9 mouse cellular contexts compared by ENCODE assay signal in the genomic region with DNA sequence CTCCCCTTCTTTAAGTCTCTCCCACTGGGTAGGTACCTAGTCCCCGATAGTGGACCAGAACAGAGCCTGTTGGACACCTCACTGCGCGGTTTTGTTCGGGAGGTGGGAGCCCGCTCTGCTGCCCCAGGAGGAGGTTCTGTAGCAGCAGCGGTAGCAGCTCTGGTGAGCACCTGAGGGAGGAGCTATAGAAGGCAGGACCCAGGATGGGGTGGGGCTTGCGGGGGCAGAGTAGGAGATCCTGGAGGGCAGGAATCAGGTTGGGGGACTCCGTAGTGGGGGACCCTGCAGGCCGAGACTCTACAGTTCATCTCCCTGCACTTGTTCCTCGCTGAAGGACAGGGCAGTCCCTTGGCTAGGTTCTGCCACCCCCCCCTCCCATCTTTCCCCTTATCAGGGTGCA. TPM values are rescaled to one million over a fixed set of nuclear protein-coding genes. Genes with fewer than 3 reads are reported as not detected.
DNase-seq lines count a peak whose midpoint lies in the region; ATAC-seq and TF ChIP-seq lines count a peak whose summit lies in the region.
"Had no signal": no experiment of that assay in that cellular context is flagged by ENCODE, and none has a peak within 500 bp of the region (broad histone marks: within the 10 kb centered on the region; RNA-seq: fewer than 3 reads in every experiment).

No protein-coding gene starts in this region.

- no peak for TF ChIP-seq EP300 in heart, postnatal 0 days (IDR thresholded peaks at IDR 0.05; ENCODE audit: low read depth)

- DNase-seq in heart, postnatal 0 days (ENCODE audit: low spot score) = peak; percentile 17
- DNase-seq in heart, adult 9 months (ENCODE audit: low spot score in 2 of 2) = no peak
- DNase-seq in forebrain, postnatal 0 days = no peak
- no peak for DNase-seq in liver, embryonic 13.5 days
- DNase-seq in layer of hippocampus, adult 11-12 months (ENCODE audit: low spot score) = no peak
- DNase-seq in left cerebral cortex, adult 9 months (ENCODE audit: low spot score in 2 of 2) = no peak
- DNase-seq in thymus, postnatal 0 days (ENCODE audit: low spot score) = no peak

- no peak for TF ChIP-seq CTCF in heart, postnatal 0 days (IDR thresholded peaks at IDR 0.05; ENCODE audit: low read depth)
- no peak for TF ChIP-seq CTCF in forebrain, postnatal 0 days (IDR thresholded peaks at IDR 0.05; ENCODE audit: low read depth)

- H3K9me3 ChIP-seq in heart, postnatal 0 days (replicated peaks; ENCODE audit: control insufficient read depth, low read length) = no peaks in the 10 kb centered on the region
- no peaks in the 10 kb centered on the region for H3K9me3 ChIP-seq in embryonic facial prominence, embryonic 12.5 days
- H3K9me3 ChIP-seq in forebrain, postnatal 0 days (ENCODE audit: low read length) = no peaks in the 10 kb centered on the region
- H3K9me3 ChIP-seq in liver, embryonic 13.5 days (replicated peaks) = no peaks in the 10 kb centered on the region

- no peaks in the 10 kb centered on the region for H3K36me3 ChIP-seq in heart, postnatal 0 days (replicated peaks; ENCODE audit: control insufficient read depth, insufficient read depth, low read length)
- no peaks in the 10 kb centered on the region for H3K36me3 ChIP-seq in embryonic facial prominence, embryonic 12.5 days
- H3K36me3 ChIP-seq in forebrain, postnatal 0 days (ENCODE audit: insufficient read depth) = no peaks in the 10 kb centered on the region
- 0 out of 2 replicates have a peak, but pooled peaks cover 3% of the 10 kb centered on the region for H3K36me3 ChIP-seq in liver, embryonic 13.5 days

- H3K9ac ChIP-seq in heart, postnatal 0 days (replicated peaks; ENCODE audit: low read depth, low read length) = no peak overlapping the region; the same call in 1 of the 2 replicates
- no peak overlapping the region for H3K9ac ChIP-seq in embryonic facial prominence, embryonic 12.5 days
- H3K9ac ChIP-seq in forebrain, postnatal 0 days = no peak overlapping the region
- no peak overlapping the region for H3K9ac ChIP-seq in liver, embryonic 13.5 days

- H3K4me3 ChIP-seq in heart, postnatal 0 days (ENCODE audit: low read depth, low read length) = 0 out of 2 replicates have a peak overlapping the region, but pooled peaks have one; percentile 8
- peak overlapping the region; percentile 25 for H3K4me3 ChIP-seq in embryonic facial prominence, embryonic 12.5 days
- H3K4me3 ChIP-seq in forebrain, postnatal 0 days (ENCODE audit: low read depth, low read length) = no peak overlapping the region
- no peak overlapping the region for H3K4me3 ChIP-seq in liver, embryonic 13.5 days (replicated peaks)

- ATAC-seq in heart, postnatal 0 days (ENCODE audit: insufficient read depth, low read depth) = peak; percentile 44
- ATAC-seq in embryonic facial prominence, embryonic 12.5 days (ENCODE audit: insufficient number of reproducible peaks, insufficient read depth, low FRiP score, low TSS enrichment) = no peak; the same call in 1 of the 2 replicates
- no peak for ATAC-seq in forebrain, postnatal 0 days
- 0 out of 2 replicates have a peak, but pooled peaks have one; percentile 19 for ATAC-seq in liver, embryonic 13.5 days (ENCODE audit: low read depth)

- peak overlapping the region; percentile 74 for H3K27ac ChIP-seq in heart, postnatal 0 days (ENCODE audit: low read depth)
- H3K27ac ChIP-seq in embryonic facial prominence, embryonic 12.5 days = no peak overlapping the region
- no peak overlapping the region for H3K27ac ChIP-seq in forebrain, postnatal 0 days (ENCODE audit: low read depth, low read length)
- H3K27ac ChIP-seq in liver, embryonic 13.5 days = no peak overlapping the region

- peaks cover 16% of the 10 kb centered on the region; the same call in 1 of the 2 replicates for H3K4me1 ChIP-seq in heart, postnatal 0 days (ENCODE audit: control insufficient read depth, insufficient read depth)
- H3K4me1 ChIP-seq in embryonic facial prominence, embryonic 12.5 days = no peaks in the 10 kb centered on the region
- H3K4me1 ChIP-seq in forebrain, postnatal 0 days (ENCODE audit: insufficient read depth) = no peaks in the 10 kb centered on the region
- H3K4me1 ChIP-seq in liver, embryonic 13.5 days (replicated peaks) = peaks cover 5% of the 10 kb centered on the region; the same call in 1 of the 2 replicates

- no peaks in the 10 kb centered on the region for H3K27me3 ChIP-seq in heart, postnatal 0 days (ENCODE audit: control insufficient read depth, insufficient read depth, low read length)
- H3K27me3 ChIP-seq in embryonic facial prominence, embryonic 12.5 days = peaks cover 9% of the 10 kb centered on the region
- no peaks in the 10 kb centered on the region for H3K27me3 ChIP-seq in forebrain, postnatal 0 days (ENCODE audit: insufficient read depth, low read length)
- no peaks in the 10 kb centered on the region for H3K27me3 ChIP-seq in liver, embryonic 13.5 days

- peak overlapping the region; percentile 28; the same call in 1 of the 2 replicates for H3K4me2 ChIP-seq in heart, postnatal 0 days (ENCODE audit: low read depth, low read length)
- peak overlapping the region; percentile 38 for H3K4me2 ChIP-seq in embryonic facial prominence, embryonic 12.5 days (replicated peaks)
- peak overlapping the region; percentile 27; the same call in 1 of the 2 replicates for H3K4me2 ChIP-seq in forebrain, postnatal 0 days (ENCODE audit: low read depth)
- no peak overlapping the region for H3K4me2 ChIP-seq in liver, embryonic 13.5 days

- WGBS in heart, postnatal 0 days = 23% methylated on average over 10 of the region's 10 CpGs
- 10% methylated on average over 10 of the region's 10 CpGs for WGBS in embryonic facial prominence, embryonic 12.5 days
- 12% methylated on average over 10 of the region's 10 CpGs for WGBS in forebrain, postnatal 0 days
- WGBS in liver, embryonic 13.5 days (ENCODE audit: insufficient replicate concordance) = 18% methylated on average over 10 of the region's 10 CpGs

RNA-seq across cellular contexts. Expression of gene Ftcd, which starts 8.7 kb away (rescaled TPM):
- 3.5 and 5.8 TPM in 2 replicates for total RNA-seq in heart, postnatal 0 days (2014; rRNA removed; ENCODE audit: low replicate concordance)
- polyA plus RNA-seq in heart, postnatal 0 days (2015; fragmentation: Nextera tagmentation; extraction: Ambion mirVana) = 4.5 and 5.6 TPM in 2 replicates
- 0.09 TPM in 1 of 2 replicates, not detected in the other for polyA plus RNA-seq in embryonic facial prominence, embryonic 12.5 days (2016; fragmentation: Nextera tagmentation; extraction: Ambion mirVana)
- total RNA-seq in forebrain, postnatal 0 days (2014; rRNA removed) = 0.05 and 0.08 TPM in 2 replicates
- 0.17 TPM in 1 of 2 replicates, not detected in the other for polyA plus RNA-seq in forebrain, postnatal 0 days (2015; fragmentation: Nextera tagmentation; extraction: Ambion mirVana)
- polyA plus RNA-seq in liver, embryonic 13.5 days (2015; fragmentation: Nextera tagmentation; extraction: Ambion mirVana) = 19.1 and 22.9 TPM in 2 replicates
- polyA plus RNA-seq in thymus, postnatal 0 days (2015; fragmentation: Nextera tagmentation; extraction: Ambion mirVana) = 0.04 TPM in 1 of 2 replicates, not detected in the other

RNA-seq across cellular contexts. Expression of gene Spatc1l, which starts 22.1 kb away (rescaled TPM):
- not detected in 2 replicates for total RNA-seq in heart, postnatal 0 days (2014; rRNA removed; ENCODE audit: low replicate concordance)
- polyA plus RNA-seq in heart, postnatal 0 days (2015; fragmentation: Nextera tagmentation; extraction: Ambion mirVana) = not detected in 2 replicates
- polyA plus RNA-seq in embryonic facial prominence, embryonic 12.5 days (2016; fragmentation: Nextera tagmentation; extraction: Ambion mirVana) = not detected in 2 replicates
- 0.38 TPM in 1 of 2 replicates, not detected in the other for total RNA-seq in forebrain, postnatal 0 days (2014; rRNA removed)
- not detected in 2 replicates for polyA plus RNA-seq in forebrain, postnatal 0 days (2015; fragmentation: Nextera tagmentation; extraction: Ambion mirVana)
- not detected in 2 replicates for polyA plus RNA-seq in liver, embryonic 13.5 days (2015; fragmentation: Nextera tagmentation; extraction: Ambion mirVana)
- polyA plus RNA-seq in thymus, postnatal 0 days (2015; fragmentation: Nextera tagmentation; extraction: Ambion mirVana) = not detected in 2 replicates
- total RNA-seq: left cerebral cortex, postnatal 25 days had no signal

RNA-seq across cellular contexts. Expression of gene Col6a2, which starts 39.3 kb away (rescaled TPM):
- total RNA-seq in heart, postnatal 0 days (2014; rRNA removed; ENCODE audit: low replicate concordance) = 133 and 156 TPM in 2 replicates
- 67.6 and 72.4 TPM in 2 replicates for polyA plus RNA-seq in heart, postnatal 0 days (2015; fragmentation: Nextera tagmentation; extraction: Ambion mirVana)
- 90.7 and 109 TPM in 2 replicates for polyA plus RNA-seq in embryonic facial prominence, embryonic 12.5 days (2016; fragmentation: Nextera tagmentation; extraction: Ambion mirVana)
- 13.5 and 21.5 TPM in 2 replicates for total RNA-seq in forebrain, postnatal 0 days (2014; rRNA removed)
- polyA plus RNA-seq in forebrain, postnatal 0 days (2015; fragmentation: Nextera tagmentation; extraction: Ambion mirVana) = 10.4 and 11.6 TPM in 2 replicates
- polyA plus RNA-seq in liver, embryonic 13.5 days (2015; fragmentation: Nextera tagmentation; extraction: Ambion mirVana) = 8.3 and 9.5 TPM in 2 replicates
- 21.6 and 24.7 TPM in 2 replicates for polyA plus RNA-seq in thymus, postnatal 0 days (2015; fragmentation: Nextera tagmentation; extraction: Ambion mirVana)

RNA-seq across cellular contexts. Expression of gene Lss, which starts 52.8 kb away (rescaled TPM):
- total RNA-seq in heart, postnatal 0 days (2014; rRNA removed; ENCODE audit: low replicate concordance) = 4.9 and 9.0 TPM in 2 replicates
- 5.7 and 7.8 TPM in 2 replicates for polyA plus RNA-seq in heart, postnatal 0 days (2015; fragmentation: Nextera tagmentation; extraction: Ambion mirVana)
- polyA plus RNA-seq in embryonic facial prominence, embryonic 12.5 days (2016; fragmentation: Nextera tagmentation; extraction: Ambion mirVana) = 38.6 and 38.8 TPM in 2 replicates
- total RNA-seq in forebrain, postnatal 0 days (2014; rRNA removed) = 66.3 and 67.1 TPM in 2 replicates
- polyA plus RNA-seq in forebrain, postnatal 0 days (2015; fragmentation: Nextera tagmentation; extraction: Ambion mirVana) = 31.5 and 38.6 TPM in 2 replicates
- polyA plus RNA-seq in liver, embryonic 13.5 days (2015; fragmentation: Nextera tagmentation; extraction: Ambion mirVana) = 40.5 and 49.3 TPM in 2 replicates
- 18.7 and 19.6 TPM in 2 replicates for polyA plus RNA-seq in thymus, postnatal 0 days (2015; fragmentation: Nextera tagmentation; extraction: Ambion mirVana)

Comparison
In these comparisons a context has a peak if more than half of its experiments do, and no peak if none do; other contexts are left out.
1. ATAC-seq: peak in heart, postnatal 0 days (single experiment) and liver, embryonic 13.5 days (single experiment); none in embryonic facial prominence, embryonic 12.5 days (single experiment) and forebrain, postnatal 0 days (single experiment).
2. H3K4me3 ChIP-seq: peak in heart, postnatal 0 days (single experiment) and embryonic facial prominence, embryonic 12.5 days (single experiment); none in forebrain, postnatal 0 days (single experiment) and liver, embryonic 13.5 days (single experiment).